Mouse (Mus musculus) E14TG2a.4 (cell line): ENCODE data around the gene Dcxr.

Experiments used
- CTCF ChIP-seq: conservative IDR thresholded peaks from 2 replicates; pipeline ENCODE4 v1.5.1; 2014; ENCODE audit warnings: low read length
- NANOG ChIP-seq: IDR thresholded peaks from 2 replicates; pipeline ENCODE4 v1.6.1; 2014; ENCODE audit warnings: borderline replicate concordance, low read length, mixed read lengths

DNA sequence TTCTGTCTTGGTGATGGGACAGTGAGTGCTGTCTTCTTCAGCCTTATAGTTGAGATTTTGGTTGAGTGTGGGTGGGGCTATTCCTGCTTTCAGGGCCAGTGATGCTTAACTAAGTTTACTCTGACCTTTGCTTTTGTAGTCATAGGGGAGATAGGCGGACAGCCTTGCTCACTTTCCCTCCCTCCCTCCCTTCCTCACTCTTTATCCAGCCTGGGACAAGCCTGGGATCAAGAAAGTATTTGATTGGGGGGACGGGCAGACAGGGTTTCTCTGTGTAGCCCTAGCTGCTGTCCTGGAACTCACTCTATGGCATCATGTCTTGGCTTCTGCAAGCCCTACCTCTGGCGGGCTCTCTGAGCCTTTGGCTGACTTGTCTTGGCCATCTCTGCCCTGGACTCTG is 33.6 kb downstream of the Dcxr start:
- TF ChIP-seq CTCF (no peak), NANOG (no peak)
